Mouse (Mus musculus): ENCODE results near the gene A730071L15Rik. TPM values are rescaled to one million over a fixed set of nuclear protein-coding genes. Genes with fewer than 3 reads are reported as not detected.
A peak's percentile ranks its signal among the peaks of the same experiment; 100 is the strongest.

The A730071L15Rik gene
- polyA plus RNA-seq, 1 experiment = 0.07 TPM

GRCm38 (mm10) chr11:6179194-6179593, 20.6 kb upstream of the A730071L15Rik start:
- 39% methylated on average over 8 of the region's 8 CpGs for WGBS
- DNase-seq (ENCODE audit: low read depth, low spot score) = no peak

DNA sequence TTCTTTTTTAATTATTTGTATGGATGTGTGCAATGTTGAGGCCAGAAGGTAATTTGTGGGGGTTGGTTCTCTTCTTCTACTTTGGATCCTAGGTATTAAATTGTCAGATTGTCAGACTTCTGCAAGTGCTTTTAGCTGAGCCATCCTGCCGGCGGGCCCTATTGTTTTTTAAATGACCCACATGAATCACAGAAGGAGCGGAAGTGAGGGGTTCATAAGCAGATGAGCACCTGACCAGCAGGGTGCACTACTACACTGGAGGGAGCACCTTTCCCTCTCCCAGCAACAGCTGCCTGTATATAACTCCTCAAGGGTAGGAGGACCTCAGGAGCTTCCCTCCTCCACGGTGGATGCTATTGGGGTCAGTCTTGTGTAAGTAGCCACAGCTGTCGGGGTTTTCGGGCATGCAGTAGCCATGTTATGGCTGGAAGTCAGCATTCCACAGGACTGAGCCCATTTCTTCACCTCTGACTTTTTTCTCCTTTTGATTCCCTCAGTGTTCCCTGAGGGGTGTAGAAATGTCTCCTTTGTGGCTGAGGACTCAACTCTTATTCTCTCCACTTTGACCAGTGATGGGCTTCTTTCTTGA, 18.9 kb upstream of the A730071L15Rik start:
- 70% methylated on average over 6 of the region's 6 CpGs for WGBS

GRCm38 (mm10) chr11:6183246-6183645, 16.6 kb upstream of the A730071L15Rik start:
- DNase-seq (ENCODE audit: low read depth, low spot score) = no peak
- 72% methylated on average over 2 of the region's 2 CpGs for WGBS

More for the DNA sequence above, 18.9 kb upstream of the A730071L15Rik start:
- no peak for DNase-seq (ENCODE audit: low read depth, low spot score)

- 28% methylated on average over 11 of the region's 11 CpGs for WGBS
- DNase-seq (ENCODE audit: low read depth, low spot score) = no peak
Measured at GRCm38 (mm10) chr11:6184202-6184935, 15.5 kb upstream of the A730071L15Rik start.

GRCm38 (mm10) chr11:6187399-6187798, 12.4 kb upstream of the A730071L15Rik start:
- 90% methylated on average over 3 of the region's 3 CpGs for WGBS
- DNase-seq (ENCODE audit: low read depth, low spot score) = no peak

DNA sequence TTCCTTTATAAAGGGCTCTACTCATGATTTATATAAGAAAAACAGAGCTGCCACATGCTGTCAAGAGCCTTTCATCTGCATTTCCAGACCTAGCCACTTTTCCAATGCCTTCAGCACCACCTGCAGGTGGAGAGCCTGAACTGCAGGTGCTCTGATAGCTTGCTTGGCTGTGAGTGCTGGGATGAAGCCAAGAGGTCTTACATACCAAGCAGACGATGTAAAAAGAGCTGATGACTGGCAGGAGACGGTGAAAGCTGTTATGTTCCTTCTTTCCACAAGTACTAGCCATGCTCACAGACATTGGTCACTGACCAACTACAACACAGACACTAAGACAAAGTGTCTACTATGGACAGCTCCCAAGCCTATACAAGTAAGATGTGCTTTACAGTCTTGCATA, 12.0 kb upstream of the A730071L15Rik start:
- peak; percentile 66 for DNase-seq (ENCODE audit: low read depth, low spot score)

GRCm38 (mm10) chr11:6196780-6197179, 3.0 kb upstream of the A730071L15Rik start:
- 79% methylated on average over 8 of the region's 8 CpGs for WGBS
- no peak for DNase-seq (ENCODE audit: low read depth, low spot score)

More for the DNA sequence above, 12.0 kb upstream of the A730071L15Rik start:
- WGBS = 3% methylated on average over 2 of the region's 2 CpGs

DNA sequence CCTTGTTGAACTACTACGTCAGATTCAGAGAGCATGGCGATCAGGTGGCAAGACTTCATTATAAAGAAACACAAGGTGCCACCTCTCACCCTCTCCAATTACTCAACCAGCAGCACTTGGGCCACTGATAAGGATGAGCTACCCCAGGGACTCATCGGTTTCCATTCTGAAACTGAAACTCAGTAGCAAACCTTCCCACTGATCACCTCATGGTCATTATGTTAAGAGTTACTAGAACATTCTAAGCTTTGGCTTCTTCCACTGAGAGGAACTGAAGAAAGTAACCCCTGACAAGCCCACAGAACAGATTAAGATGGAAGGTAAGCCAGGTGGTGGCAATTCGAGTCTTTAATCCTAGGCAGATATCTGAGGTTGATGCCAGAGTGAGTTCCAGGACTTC, 1.4 kb upstream of the A730071L15Rik start:
- no peak for DNase-seq (ENCODE audit: low read depth, low spot score)
- WGBS = 75% methylated on average over 4 of the region's 4 CpGs

GRCm38 (mm10) chr11:6200087-6200569, 299 bp downstream of the A730071L15Rik start, which contains the start of gene Nudcd3:
Nudcd3 (minus strand) TSS chr11:6200415.
- under 1% methylated on average over 39 of the region's 39 CpGs for WGBS
- peak; percentile 66 for DNase-seq (ENCODE audit: low read depth, low spot score)

DNA sequence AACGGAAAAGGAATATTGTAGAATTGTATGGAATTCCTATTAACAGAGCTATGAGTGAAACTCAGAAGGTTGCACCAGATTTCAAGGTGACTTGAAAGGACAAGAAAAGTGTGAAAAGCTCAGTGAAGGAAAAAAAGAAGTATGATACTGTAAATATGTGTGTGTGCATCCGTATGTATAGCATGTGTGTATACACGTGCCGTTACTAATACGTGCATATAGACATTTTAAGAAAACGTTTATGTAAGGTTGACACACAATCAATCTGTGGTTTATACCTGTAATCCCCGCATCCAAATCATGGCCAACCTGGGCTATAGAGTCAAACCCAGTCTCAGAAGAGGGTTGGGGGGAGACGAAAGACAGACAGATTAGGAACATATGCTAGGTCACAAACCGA, 741 bp downstream of the A730071L15Rik start:
- 19% methylated on average over 9 of the region's 9 CpGs for WGBS
- DNase-seq (ENCODE audit: low read depth, low spot score) = no peak

DNA sequence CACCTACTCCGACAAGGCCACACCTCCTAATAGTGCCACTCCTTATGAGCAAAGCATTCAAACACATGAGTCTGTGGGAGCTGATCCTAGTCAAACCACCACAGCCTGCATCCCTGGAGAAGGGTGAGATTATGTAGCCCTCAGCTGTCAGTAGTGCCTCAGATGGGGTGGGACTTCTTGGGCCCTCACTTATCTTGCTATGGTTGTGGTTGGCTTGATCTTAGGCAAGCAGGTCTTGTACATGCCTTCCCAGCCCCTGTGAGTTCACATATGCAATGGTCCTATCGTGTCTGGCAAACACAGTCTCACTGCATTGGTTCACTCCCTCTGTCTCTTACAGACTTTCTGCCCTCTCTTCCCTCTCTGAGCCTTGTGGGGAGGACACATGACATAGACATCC, 7.3 kb downstream of the A730071L15Rik start:
- no peak for DNase-seq (ENCODE audit: low read depth, low spot score)
- WGBS = 64% methylated on average over 2 of the region's 2 CpGs

- WGBS = 68% methylated on average over 1 of the region's 1 CpGs
- no peak for DNase-seq (ENCODE audit: low read depth, low spot score)
Measured at GRCm38 (mm10) chr11:6208158-6208557, 8.3 kb downstream of the A730071L15Rik start.

DNA sequence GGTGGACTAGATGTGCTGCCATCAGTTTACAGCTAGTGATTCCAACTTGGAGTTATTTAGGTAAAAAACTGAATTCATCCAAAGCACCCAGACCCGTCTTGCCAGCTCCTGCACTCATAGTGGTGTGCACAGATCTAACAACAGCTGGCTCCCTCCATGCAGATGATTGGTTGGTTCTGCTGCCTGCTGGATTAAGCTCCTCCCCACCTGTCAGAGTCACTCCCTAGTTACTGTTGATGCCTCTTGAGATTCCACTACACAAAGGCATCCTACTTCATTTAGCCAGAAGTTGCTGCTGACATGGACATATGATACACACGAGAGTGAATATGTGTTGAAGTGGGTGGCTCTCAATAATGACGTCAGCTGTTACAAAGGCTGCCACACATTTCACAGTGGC, 17.0 kb downstream of the A730071L15Rik start:
- no peak for DNase-seq (ENCODE audit: low read depth, low spot score)
- 49% methylated on average over 3 of the region's 3 CpGs for WGBS

GRCm38 (mm10) chr11:6218189-6218896, 18.5 kb downstream of the A730071L15Rik start:
- 58% methylated on average over 11 of the region's 11 CpGs for WGBS
- DNase-seq (ENCODE audit: low read depth, low spot score) = no peak

DNA sequence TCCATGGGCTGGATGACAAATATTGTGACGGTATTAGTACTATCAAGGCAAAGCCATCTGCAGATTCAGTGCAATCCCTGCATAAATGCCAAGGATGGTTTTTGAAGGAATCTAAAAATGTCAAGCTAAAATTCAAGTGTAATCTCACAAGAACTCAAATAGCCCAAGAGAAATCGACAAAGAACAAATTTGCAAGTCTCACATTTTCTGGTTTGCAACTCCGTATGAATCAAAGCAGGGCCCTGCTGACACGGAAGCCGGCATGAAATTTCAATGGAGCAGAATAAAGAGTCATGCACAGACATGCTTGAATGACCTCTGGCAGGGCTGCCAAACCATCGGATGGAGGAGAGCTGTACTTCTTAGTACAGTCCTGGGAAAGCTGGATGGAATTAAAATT, 20.1 kb downstream of the A730071L15Rik start:
- DNase-seq (ENCODE audit: low read depth, low spot score) = no peak
- 87% methylated on average over 6 of the region's 6 CpGs for WGBS

DNA sequence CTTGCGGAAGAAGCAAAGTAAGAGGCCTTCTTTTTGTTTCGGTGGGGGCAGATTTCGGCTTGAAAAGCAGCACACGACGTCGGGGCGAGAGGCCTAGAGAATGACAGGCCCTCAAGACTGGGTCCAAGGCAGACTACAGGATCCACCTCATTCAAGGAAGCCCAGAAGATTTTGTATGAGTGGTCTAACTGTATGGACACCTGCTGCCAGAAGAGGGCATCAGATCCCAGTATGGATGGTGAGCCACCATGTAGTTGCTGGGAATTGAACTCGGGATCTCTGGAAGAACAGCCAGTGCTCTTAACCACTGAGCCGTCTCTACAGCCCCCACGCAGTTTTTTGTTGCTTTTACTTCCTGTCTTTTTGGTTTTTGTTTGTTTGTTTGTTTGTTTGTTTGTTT, 22.4 kb downstream of the A730071L15Rik start:
- DNase-seq (ENCODE audit: low read depth, low spot score) = no peak
- 95% methylated on average over 10 of the region's 10 CpGs for WGBS

DNA sequence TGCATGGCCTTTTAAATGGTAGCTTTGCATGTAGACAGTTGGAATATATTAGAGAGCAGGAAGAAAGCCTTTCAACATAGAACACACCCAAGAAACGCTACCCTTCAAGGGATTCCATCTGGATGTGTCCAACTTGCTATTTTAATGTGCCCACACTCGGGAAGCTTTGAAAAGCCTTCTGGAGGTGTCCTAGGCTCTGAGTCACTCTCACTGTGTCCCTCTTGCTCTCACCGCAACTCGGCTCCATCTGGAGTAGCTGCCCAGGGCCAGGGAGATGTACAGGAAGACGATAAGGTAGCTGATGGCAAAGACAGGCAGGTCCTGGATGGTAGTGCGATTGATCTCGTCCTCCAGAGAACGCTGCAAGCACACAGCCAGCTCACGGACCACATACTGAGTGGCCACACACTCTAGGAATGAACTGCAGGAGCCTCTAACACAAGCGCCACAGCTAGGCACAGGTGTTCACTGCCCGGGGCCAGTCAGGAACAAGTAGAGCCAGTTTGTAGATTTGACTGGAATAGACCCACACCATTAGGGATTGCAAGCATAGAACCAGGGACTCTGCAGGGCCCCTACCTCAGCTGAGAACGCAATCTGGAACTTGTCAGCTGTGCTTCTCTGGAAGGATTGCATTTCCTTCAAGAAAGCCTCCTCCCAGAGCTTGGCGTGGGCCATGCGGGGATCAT, 24.9 kb downstream of the A730071L15Rik start:
- 77% methylated on average over 14 of the region's 14 CpGs for WGBS
- DNase-seq (ENCODE audit: low read depth, low spot score) = no peak

- WGBS = 56% methylated on average over 7 of the region's 7 CpGs
- no peak for DNase-seq (ENCODE audit: low read depth, low spot score)
Measured at GRCm38 (mm10) chr11:6230012-6230411, 30.2 kb downstream of the A730071L15Rik start, which contains the start of gene Npc1l1. Npc1l1 (minus strand) TSS chr11:6230143.

GRCm38 (mm10) chr11:6233025-6233424, 33.2 kb downstream of the A730071L15Rik start:
- DNase-seq (ENCODE audit: low read depth, low spot score) = no peak
- 76% methylated on average over 4 of the region's 4 CpGs for WGBS

DNA sequence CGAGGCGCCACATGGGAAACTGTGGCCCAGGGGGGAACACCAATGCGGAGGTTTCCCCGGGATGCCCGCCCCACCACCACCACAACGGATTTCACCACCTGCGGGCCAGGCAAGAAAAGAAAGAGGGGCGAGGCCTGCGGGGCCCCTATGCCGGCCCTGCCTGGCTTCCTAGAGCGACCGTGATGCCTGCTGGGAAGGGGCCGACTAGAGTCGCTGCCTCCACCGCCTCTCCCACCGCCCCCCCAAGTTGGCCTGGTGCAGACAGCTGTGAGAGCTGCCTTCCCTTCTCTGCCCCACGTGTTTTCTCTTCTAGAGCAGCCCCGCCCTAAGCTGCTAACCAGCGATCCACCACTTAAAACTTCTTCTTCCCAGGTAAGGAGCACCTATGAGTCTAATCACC, 44.9 kb downstream of the A730071L15Rik start:
- 61% methylated on average over 19 of the region's 19 CpGs for WGBS
- DNase-seq (ENCODE audit: low read depth, low spot score) = no peak

Measured in large intestine, adult 2 months (tissue).